Mouse (Mus musculus) cortical plate, adult 2 months (tissue): Measurements from ENCODE around the gene Hivep3.

ENCODE experiments used
- CTCF ChIP-seq: fragments of 200-500 bp; IDR thresholded peaks from 2 replicates; pipeline ENCODE4 v1.5.1; 2011; ENCODE audit warnings: mild to moderate bottlenecking, control low read depth, low read length; ENCODE audit not compliant: insufficient read depth; ENCODE audit errors: extremely low read depth
- POLR2A ChIP-seq: fragments of 200-500 bp; IDR thresholded peaks from 2 replicates; pipeline ENCODE4 v1.6.1; 2011; ENCODE audit warnings: mild to moderate bottlenecking, low read length, control low read depth; ENCODE audit not compliant: insufficient read depth; ENCODE audit errors: extremely low read depth

DNA sequence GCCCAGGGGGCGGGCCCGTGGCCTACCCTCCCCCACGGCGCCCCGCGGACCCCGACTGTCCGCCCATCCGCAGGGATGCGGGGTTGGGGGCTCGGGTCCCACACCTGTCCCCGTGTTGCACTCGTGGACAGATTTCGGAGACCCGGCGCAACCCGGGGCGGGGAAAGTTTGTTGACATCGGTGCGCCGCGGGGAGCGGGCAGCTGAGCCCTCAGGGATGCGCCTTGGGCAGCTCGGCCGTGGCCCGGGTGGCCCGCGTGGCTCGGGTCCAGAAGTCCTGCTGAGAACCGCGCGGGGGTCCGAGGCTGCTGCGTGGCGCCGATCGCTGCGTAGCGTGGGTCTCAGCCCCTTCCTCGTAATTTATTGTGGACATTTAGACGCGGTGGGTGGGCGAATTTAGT is 358 bp downstream of the Hivep3 start:
- TF ChIP-seq CTCF: no peak
- TF ChIP-seq POLR2A: no peak
